Mouse (Mus musculus) megakaryocyte, embryonic 14.5 days (primary cell): ENCODE results near the gene S100a2.

Experiments
- FLI1 ChIP-seq: IDR thresholded peaks from 2 replicates; pipeline ENCODE4 v1.6.1; 2012; ENCODE audit warnings: low read length, inconsistent platforms, mixed read lengths
- GATA1 ChIP-seq: IDR thresholded peaks from 3 replicates; pipeline ENCODE4 v1.6.1; 2012; ENCODE audit warnings: mixed read lengths, low read length, inconsistent platforms, borderline replicate concordance

GRCm38 (mm10) chr3:90607361-90607760, 17.3 kb downstream of the S100a2 start:
- TF ChIP-seq GATA1: no peak
- TF ChIP-seq FLI1: no peak
